Mouse (Mus musculus) ES-E14 (cell line): ENCODE data around the gene Drd4. TPM values are rescaled to one million over a fixed set of nuclear protein-coding genes. Genes with fewer than 3 reads are reported as not detected.

ENCODE experiments used
- DNase-seq: peaks from one replicate; pipeline ENCODE4 v3.0.0-alpha.2; 2013; ENCODE audit warnings: low read depth, low spot score
- H3K27ac ChIP-seq: 2 replicates; pipeline ENCODE4 v1.5.1; 2012; ENCODE audit warnings: low read depth, mild to moderate bottlenecking, low read length, moderate library complexity, mixed read lengths; ENCODE audit not compliant: poor library complexity, insufficient read depth, severe bottlenecking
- H3K36me3 ChIP-seq: 2 replicates; pipeline ENCODE4 v1.6.1; 2012; ENCODE audit warnings: mild to moderate bottlenecking, low read length, moderate library complexity, mixed read lengths; ENCODE audit not compliant: control insufficient read depth, poor library complexity, insufficient read depth, severe bottlenecking
- H3K4me1 ChIP-seq, 2 experiments: fragments of 150-350 bp in 1 of 2; sonication (generic) in 1 of 2; 2 replicates each; pipeline ENCODE4 v1.6.1; 2012; ENCODE audit warnings: low read length in 2 of 2, mild to moderate bottlenecking in 1 of 2, mixed read lengths in 1 of 2; ENCODE audit not compliant: control insufficient read depth in 2 of 2, insufficient read depth in 2 of 2, poor library complexity in 1 of 2
- H3K4me3 ChIP-seq, 2 experiments: fragments of 150-350 bp in 1 of 2; sonication (generic) in 1 of 2; 2 replicates each; pipeline ENCODE4 v1.5.1; 2012; ENCODE audit warnings: low read length in 2 of 2, low read depth in 1 of 2, mild to moderate bottlenecking in 1 of 2, mixed read lengths in 1 of 2; ENCODE audit not compliant: insufficient read depth in 1 of 2, poor library complexity in 1 of 2, severe bottlenecking in 1 of 2
- H3K9ac ChIP-seq: 2 replicates; pipeline ENCODE4 v1.6.1; 2012; ENCODE audit warnings: low read depth, mild to moderate bottlenecking, low read length, mixed read lengths; ENCODE audit not compliant: poor library complexity, insufficient read depth, severe bottlenecking
- H3K9me3 ChIP-seq: fragments of 150-350 bp; sonication (generic); 2 replicates; pipeline ENCODE4 v1.6.1; 2012; ENCODE audit warnings: low read depth, mild to moderate bottlenecking, low read length; ENCODE audit not compliant: control insufficient read depth, insufficient read depth
- CHD2 ChIP-seq: IDR thresholded peaks from 2 replicates; pipeline ENCODE4 v1.6.1; 2014; ENCODE audit warnings: mild to moderate bottlenecking, low read depth, low read length, inconsistent platforms
- HCFC1 ChIP-seq: IDR thresholded peaks from 2 replicates; pipeline ENCODE4 v1.6.1; 2012; ENCODE audit warnings: low read length, inconsistent platforms, borderline replicate concordance; ENCODE audit not compliant: insufficient read depth
- MAFK ChIP-seq: IDR thresholded peaks from 2 replicates; pipeline ENCODE4 v1.6.1; 2014; ENCODE audit warnings: mild to moderate bottlenecking, low read depth, low read length, inconsistent platforms; ENCODE audit not compliant: insufficient read depth
- ZC3H11A ChIP-seq: IDR thresholded peaks from 2 replicates; pipeline ENCODE4 v1.6.1; 2012; ENCODE audit warnings: low read depth, mild to moderate bottlenecking, inconsistent platforms, low read length, borderline replicate concordance
- ZNF384 ChIP-seq: IDR thresholded peaks from 2 replicates; pipeline ENCODE4 v1.6.1; 2012; ENCODE audit warnings: low read depth, low read length, inconsistent platforms
- in situ Hi-C, 2 experiments: fragments of 600-800 bp; cut with MboI; formaldehyde crosslinking; loops; one replicate each; pipeline ENCODE4 v1.15.1; 2025; ENCODE audit warnings: low sequenced_read_pairs in 2 of 2, inconsistent platforms in 1 of 2; ENCODE audit not compliant: unreplicated experiment in 2 of 2
- total RNA-seq: library from RNA; depleted of rRNA; stranded (reverse); fragments of 300-350 nt; gene quantifications from 2 replicates; pipeline ENCODE4 v1.2.3, GENCODE M21; 2012

Gene Drd4
- total RNA-seq, 1 experiment, result 0.76 TPM

DNA sequence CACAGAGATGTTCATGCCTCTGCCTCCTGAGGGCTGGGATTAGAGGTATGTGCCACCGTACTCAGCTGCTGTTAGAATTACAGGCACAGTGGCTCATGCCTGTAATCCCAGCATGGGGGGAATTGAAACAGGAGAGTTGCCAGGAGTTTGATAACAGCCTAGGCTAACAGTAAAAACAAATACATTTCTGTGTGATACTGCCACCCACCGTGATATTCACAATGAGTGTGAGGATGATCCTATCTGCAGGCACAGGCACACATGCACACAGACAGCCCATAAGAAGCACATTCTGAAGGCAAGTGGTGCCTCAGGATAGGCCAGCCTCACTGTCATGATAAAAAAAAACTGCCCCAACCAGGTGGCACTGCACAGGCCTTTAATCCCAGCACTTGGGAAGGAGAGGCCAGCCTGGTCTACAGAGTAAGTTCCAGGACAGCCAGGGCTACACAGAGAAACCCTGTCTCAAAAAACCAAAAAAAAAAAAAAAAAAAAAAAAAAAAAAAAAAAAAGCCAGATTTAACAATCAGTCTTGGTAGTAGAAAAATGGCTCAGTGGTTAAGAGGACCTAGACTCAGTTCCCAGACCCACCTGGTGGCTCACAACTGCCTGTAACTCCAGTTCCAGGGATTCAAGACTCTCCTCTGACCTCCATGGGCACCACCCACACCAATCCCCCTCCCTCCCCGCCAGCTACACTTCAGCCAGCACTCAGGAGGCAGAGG, 6.3 kb downstream of the Drd4 start:
- Histone ChIP-seq H3K36me3 (peaks cover 19% of the 10 kb centered on the region), H3K4me1 (peaks cover 0 to 7% of the 10 kb centered on the region in 2 experiments; a peak in 1 of 4 replicates), H3K4me3 (no peak overlapping the region), H3K27ac (no peak overlapping the region), H3K9me3 (no peaks in the 10 kb centered on the region), H3K9ac (no peak overlapping the region)
- TF ChIP-seq ZC3H11A (no peak), ZNF384 (0 out of 2 replicates have a peak, but pooled peaks have one; percentile 60)
- in situ Hi-C loops, result no loop called here
- DNase-seq, result no peak

- Histone ChIP-seq H3K9me3 (no peaks in the 10 kb centered on the region), H3K4me1 (peaks cover 0 to 2% of the 10 kb centered on the region in 2 experiments; a peak in 1 of 4 replicates), H3K4me3 (no peak overlapping the region), H3K36me3 (peaks cover 22% of the 10 kb centered on the region), H3K9ac (no peak overlapping the region), H3K27ac (no peak overlapping the region)
- DNase-seq, result no peak
- no peak for TF ChIP-seq CHD2
- in situ Hi-C loops, result no loop called here
Measured at GRCm38 (mm10) chr7:141299175-141299574, 7.4 kb downstream of the Drd4 start.

GRCm38 (mm10) chr7:141301386-141301785, 9.6 kb downstream of the Drd4 start:
- in situ Hi-C loops, result no loop called here

DNA sequence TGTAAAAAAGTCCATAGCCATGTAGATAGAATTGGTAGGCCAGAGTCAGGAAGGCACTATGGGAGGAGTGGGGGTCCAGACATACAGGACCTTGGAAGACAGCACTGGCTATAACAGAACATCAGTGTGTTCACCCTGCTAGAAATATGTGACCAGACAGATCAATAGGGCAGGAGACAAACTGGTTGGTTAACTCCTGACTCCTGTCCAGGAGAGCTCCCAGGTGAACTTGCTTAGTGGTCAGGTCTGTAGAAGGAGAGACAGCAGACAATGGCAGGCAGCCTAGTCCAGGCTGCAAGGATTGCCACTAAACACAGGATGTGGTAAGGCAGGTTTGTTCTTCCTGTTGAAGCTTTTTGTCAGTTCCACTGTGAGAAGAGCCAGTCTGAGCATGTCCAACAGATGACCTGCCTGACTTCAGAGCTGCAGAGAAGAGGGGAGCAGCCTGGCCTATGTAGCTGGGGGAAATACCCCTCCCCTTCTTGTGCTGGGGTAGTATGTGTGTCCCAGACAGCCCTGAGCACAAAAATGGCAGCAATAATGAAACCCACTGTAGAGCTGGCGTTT, 11.0 kb downstream of the Drd4 start:
- no peak for DNase-seq
- Histone ChIP-seq H3K9me3 (no peaks in the 10 kb centered on the region), H3K36me3 (peaks cover 47% of the 10 kb centered on the region), H3K27ac (no peak overlapping the region), H3K4me1 (no peaks in the 10 kb centered on the region), H3K9ac (no peak overlapping the region), H3K4me3 (no peak overlapping the region)
- no peak for TF ChIP-seq ZC3H11A
- TF ChIP-seq MAFK, result no peak
- no peak for TF ChIP-seq HCFC1
- no peak for TF ChIP-seq ZNF384
- TF ChIP-seq CHD2, result no peak
- in situ Hi-C loops, result no loop called here

More at GRCm38 (mm10) chr7:141301386-141301785, 9.6 kb downstream of the Drd4 start:
- DNase-seq, result no peak
- TF ChIP-seq CHD2 (no peak), ZC3H11A (no peak), MAFK (no peak)
- no peak overlapping the region for H3K4me3 ChIP-seq
- H3K9me3 ChIP-seq, result no peaks in the 10 kb centered on the region
- peaks cover 41% of the 10 kb centered on the region for H3K36me3 ChIP-seq
- H3K27ac ChIP-seq, result no peak overlapping the region
- no peak overlapping the region for H3K9ac ChIP-seq
- no peaks in the 10 kb centered on the region for H3K4me1 ChIP-seq

GRCm38 (mm10) chr7:141304537-141304936, 12.7 kb downstream of the Drd4 start:
- H3K9me3 ChIP-seq, result no peaks in the 10 kb centered on the region
- in situ Hi-C loops, result no loop called here
- DNase-seq, result no peak
- H3K4me1 ChIP-seq, result no peaks in the 10 kb centered on the region
- H3K4me3 ChIP-seq, result no peak overlapping the region
- H3K36me3 ChIP-seq, result peaks cover 53% of the 10 kb centered on the region
- no peak overlapping the region for H3K27ac ChIP-seq
- TF ChIP-seq ZNF384 (no peak), HCFC1 (no peak), ZC3H11A (no peak), CHD2 (no peak), MAFK (no peak)
- no peak overlapping the region for H3K9ac ChIP-seq
